Mouse (Mus musculus) intestine, embryonic 15.5 days (tissue): ENCODE data around the gene Hpse2. TPM values are rescaled to one million over a fixed set of nuclear protein-coding genes. Genes with fewer than 3 reads are reported as not detected.

Experiments used
- ATAC-seq: fragments of 200-750 bp; cut with Nextera tagmentation; 2 replicates; pipeline ENCODE4 v1.8.0; 2017; ENCODE audit warnings: moderate TSS enrichment, moderate library complexity
- H3K27ac ChIP-seq: fragments of 300-500 bp; sonication (generic); 2 replicates; pipeline ENCODE4 v1.5.1; 2015; ENCODE audit warnings: mild to moderate bottlenecking, inconsistent platforms
- H3K27me3 ChIP-seq: fragments of 300-500 bp; sonication (generic); replicated peaks from 2 replicates; pipeline ENCODE4 v1.6.1; 2015; ENCODE audit warnings: inconsistent platforms
- H3K36me3 ChIP-seq: fragments of 300-500 bp; sonication (generic); 2 replicates; pipeline ENCODE4 v1.6.1; 2015; ENCODE audit warnings: inconsistent platforms
- H3K4me1 ChIP-seq: fragments of 300-500 bp; sonication (generic); replicated peaks from 2 replicates; pipeline ENCODE4 v1.6.1; 2015; ENCODE audit warnings: inconsistent platforms
- H3K4me2 ChIP-seq: fragments of 300-500 bp; sonication (generic); replicated peaks from 2 replicates; pipeline ENCODE4 v1.6.1; 2015; ENCODE audit warnings: mild to moderate bottlenecking, inconsistent platforms
- H3K4me3 ChIP-seq: fragments of 300-500 bp; sonication (generic); replicated peaks from 2 replicates; pipeline ENCODE4 v1.5.1; 2015; ENCODE audit warnings: inconsistent platforms
- H3K9ac ChIP-seq: fragments of 300-500 bp; sonication (generic); 2 replicates; pipeline ENCODE4 v1.6.1; 2015; ENCODE audit warnings: inconsistent platforms
- H3K9me3 ChIP-seq: fragments of 300-500 bp; sonication (generic); 2 replicates; pipeline ENCODE4 v1.6.1; 2016; ENCODE audit warnings: inconsistent platforms
- WGBS: fragments of 180-500 bp; shearing (Covaris S2); methylation state at CpG from one replicate; pipeline ENCODE4 v1.1.7; 2015; 5-methylcytosine and 5-hydroxymethylcytosine counted together
- polyA plus RNA-seq: library from polyadenylated mRNA; unstranded; fragments of >200 nt; fragmentation: Nextera tagmentation; extraction: Ambion mirVana; gene quantifications from 2 replicates; pipeline ENCODE4 v1.2.1, GENCODE M21; 2015

Gene Hpse2
- polyA plus RNA-seq, 1 experiment from 2014 or later = 17.5 TPM

DNA sequence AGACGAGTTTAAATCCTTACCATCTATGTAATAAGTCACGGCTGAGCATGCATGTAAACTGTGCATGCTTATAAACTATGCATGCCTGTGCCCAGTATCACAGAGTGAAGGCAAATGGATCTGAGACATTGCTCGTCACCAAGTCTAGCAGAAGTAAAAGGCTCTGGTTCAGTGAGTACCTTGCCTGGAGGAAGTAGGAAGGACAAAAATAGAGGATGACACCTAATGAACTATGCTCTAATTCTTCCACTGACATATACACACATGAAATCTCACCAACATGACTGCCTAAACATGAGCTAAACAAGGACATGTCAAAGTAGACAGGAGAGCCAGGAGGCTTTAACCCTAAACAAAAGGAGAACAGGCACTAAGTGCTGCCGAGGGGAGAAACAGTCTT lies 391.7 kb downstream of the Hpse2 start:
- Histone ChIP-seq H3K27ac (no peak overlapping the region), H3K9ac (no peak overlapping the region), H3K4me3 (no peak overlapping the region), H3K4me2 (no peak overlapping the region), H3K9me3 (no peaks in the 10 kb centered on the region), H3K36me3 (no peaks in the 10 kb centered on the region), H3K4me1 (no peaks in the 10 kb centered on the region), H3K27me3 (no peaks in the 10 kb centered on the region)
- no peak for ATAC-seq
- WGBS = 80% methylated on average over 4 of the region's 4 CpGs

DNA sequence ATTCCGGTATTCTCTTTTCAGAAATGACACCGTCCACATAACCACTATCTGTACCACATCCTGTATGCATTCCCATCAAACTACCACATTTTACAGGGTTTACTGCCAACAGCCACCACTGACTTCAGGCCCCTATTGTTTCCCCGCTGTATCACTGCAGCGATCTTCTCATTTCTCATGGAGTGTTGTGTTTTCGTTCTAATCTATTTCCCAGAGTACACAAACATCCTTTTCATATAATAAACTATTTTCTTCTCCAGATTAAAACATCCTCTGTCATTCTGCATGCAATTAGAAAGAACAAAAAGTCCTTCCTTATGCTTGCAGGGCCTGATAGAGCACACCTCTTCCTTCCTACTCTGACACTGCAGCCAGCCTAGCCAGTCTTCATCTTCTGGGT lies 399.3 kb downstream of the Hpse2 start:
- H3K36me3 ChIP-seq = no peaks in the 10 kb centered on the region
- WGBS = 76% methylated on average over 5 of the region's 5 CpGs
- H3K4me3 ChIP-seq = no peak overlapping the region
- no peak overlapping the region for H3K27ac ChIP-seq
- H3K9ac ChIP-seq = no peak overlapping the region
- ATAC-seq = no peak
- no peak overlapping the region for H3K4me2 ChIP-seq
- no peaks in the 10 kb centered on the region for H3K27me3 ChIP-seq
- H3K9me3 ChIP-seq = no peaks in the 10 kb centered on the region
- H3K4me1 ChIP-seq = no peaks in the 10 kb centered on the region

DNA sequence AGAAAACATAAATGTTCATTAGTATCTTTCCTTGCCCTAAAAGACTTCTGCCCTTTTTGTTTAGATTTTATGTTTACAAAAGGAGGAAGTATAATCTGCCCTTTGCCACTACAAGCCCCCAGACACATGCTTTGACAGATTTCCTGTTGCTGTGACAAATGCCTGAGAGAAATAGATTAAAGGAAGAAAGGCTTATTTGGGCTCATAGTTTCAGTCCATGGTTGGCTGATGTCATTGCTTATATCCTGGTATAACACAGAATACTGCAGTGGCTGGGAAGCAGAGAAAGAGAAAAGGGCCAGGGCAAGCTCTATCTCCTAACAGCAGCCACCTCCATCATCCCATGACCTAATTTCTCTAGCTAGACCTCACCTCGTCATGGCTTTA lies 401.8 kb downstream of the Hpse2 start:
- Histone ChIP-seq H3K9me3 (no peaks in the 10 kb centered on the region), H3K27me3 (no peaks in the 10 kb centered on the region), H3K9ac (no peak overlapping the region), H3K4me3 (no peak overlapping the region), H3K36me3 (no peaks in the 10 kb centered on the region), H3K4me1 (no peaks in the 10 kb centered on the region), H3K4me2 (no peak overlapping the region), H3K27ac (no peak overlapping the region)
- WGBS = 35% methylated on average over 1 of the region's 1 CpGs
- ATAC-seq = no peak

DNA sequence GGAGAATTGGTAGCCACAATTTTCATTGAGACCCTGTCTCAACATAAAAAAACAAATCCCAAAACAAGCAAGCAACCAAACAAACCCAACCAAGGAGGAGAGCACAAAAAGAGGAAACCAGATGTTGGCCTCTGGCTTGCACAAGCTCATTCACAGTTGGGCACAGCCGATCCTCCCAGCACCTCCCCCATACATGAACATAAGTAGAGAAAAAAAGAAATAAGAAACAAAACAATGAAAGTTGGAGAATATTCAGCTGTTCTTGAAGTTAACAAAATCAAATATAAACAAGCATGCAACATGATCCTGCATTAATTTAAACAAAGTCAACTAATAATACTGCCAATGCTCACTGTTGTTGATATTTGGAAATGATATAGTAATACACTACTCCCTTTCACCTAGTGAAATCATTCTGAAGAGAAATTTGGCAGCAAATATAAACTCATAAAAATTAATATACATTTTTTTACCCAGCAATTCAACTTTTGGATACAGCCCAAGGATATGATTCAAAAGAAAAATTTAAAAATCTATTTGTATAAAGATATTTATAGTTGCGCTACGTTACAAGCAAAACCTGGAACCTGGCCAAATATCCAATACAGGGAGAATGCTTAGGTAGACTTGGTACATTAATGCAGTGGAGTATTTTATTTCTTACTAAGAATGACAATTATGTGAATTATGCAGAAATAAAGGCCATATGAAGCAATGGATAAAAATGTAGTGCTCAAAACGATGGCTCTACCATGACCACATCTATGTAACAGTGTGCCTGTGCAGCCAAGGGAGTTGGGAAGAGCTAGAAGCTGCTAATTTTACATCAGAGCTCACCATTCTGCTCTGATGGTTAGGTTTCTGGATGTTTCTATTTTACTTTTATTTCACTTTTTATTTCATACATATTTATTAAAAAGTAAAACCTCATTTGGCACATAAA lies 402.5 kb downstream of the Hpse2 start:
- 47% methylated on average over 4 of the region's 4 CpGs for WGBS
- H3K9me3 ChIP-seq = no peaks in the 10 kb centered on the region
- no peak overlapping the region for H3K9ac ChIP-seq
- H3K4me1 ChIP-seq = no peaks in the 10 kb centered on the region
- H3K36me3 ChIP-seq = no peaks in the 10 kb centered on the region
- no peak overlapping the region for H3K4me3 ChIP-seq
- H3K27ac ChIP-seq = no peak overlapping the region
- peak; percentile 39; the same call in 1 of the 2 replicates for ATAC-seq
- no peaks in the 10 kb centered on the region for H3K27me3 ChIP-seq
- H3K4me2 ChIP-seq = no peak overlapping the region

DNA sequence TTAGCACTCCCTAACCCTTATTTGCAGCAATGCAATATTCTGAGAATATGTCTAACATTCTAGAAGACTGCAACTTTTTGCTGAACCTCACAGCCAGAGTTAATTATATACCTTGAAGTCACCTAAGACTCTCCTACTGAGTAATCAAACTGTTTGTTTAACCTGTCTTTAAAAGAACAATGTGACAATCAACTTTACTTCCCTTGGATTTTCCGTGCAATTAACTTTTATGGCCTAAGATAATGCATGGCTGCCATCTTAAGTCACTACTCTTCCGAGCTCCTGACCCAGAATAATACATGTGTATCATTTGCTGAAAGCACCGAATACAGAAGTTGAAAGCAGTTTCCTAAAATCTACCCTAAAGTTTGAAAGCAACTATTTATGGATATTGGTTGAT lies 407.6 kb downstream of the Hpse2 start:
- H3K4me2 ChIP-seq = no peak overlapping the region
- H3K9ac ChIP-seq = no peak overlapping the region
- H3K9me3 ChIP-seq = no peaks in the 10 kb centered on the region
- ATAC-seq = peak; percentile 47; the same call in 1 of the 2 replicates
- no peak overlapping the region for H3K4me3 ChIP-seq
- WGBS = 54% methylated on average over 3 of the region's 3 CpGs
- H3K36me3 ChIP-seq = no peaks in the 10 kb centered on the region
- no peak overlapping the region for H3K27ac ChIP-seq
- H3K4me1 ChIP-seq = no peaks in the 10 kb centered on the region
- H3K27me3 ChIP-seq = no peaks in the 10 kb centered on the region

DNA sequence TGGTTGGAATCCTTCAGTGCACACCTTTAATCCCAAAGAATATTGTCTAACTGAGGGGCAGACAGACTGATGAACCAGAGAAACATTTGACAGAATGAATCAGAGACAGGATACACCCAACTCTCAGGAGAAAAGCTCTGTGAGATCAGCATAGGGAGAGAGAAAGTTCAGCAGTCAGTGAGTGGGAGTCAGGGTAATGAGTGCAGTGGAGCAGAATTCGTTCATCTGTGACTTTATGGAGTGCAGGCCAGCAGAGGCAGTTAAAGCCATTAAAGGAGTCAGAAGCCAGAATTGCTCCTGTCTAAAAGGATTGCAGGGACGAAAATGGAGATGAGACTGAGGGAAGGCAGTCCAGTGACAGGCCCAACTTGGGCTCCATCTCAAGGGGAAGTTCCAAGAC lies 410.2 kb downstream of the Hpse2 start:
- H3K9ac ChIP-seq = no peak overlapping the region
- H3K27me3 ChIP-seq = no peaks in the 10 kb centered on the region
- no peak overlapping the region for H3K4me2 ChIP-seq
- no peaks in the 10 kb centered on the region for H3K36me3 ChIP-seq
- ATAC-seq = no peak
- H3K4me1 ChIP-seq = no peaks in the 10 kb centered on the region
- 75% methylated on average over 2 of the region's 2 CpGs for WGBS
- no peak overlapping the region for H3K4me3 ChIP-seq
- H3K9me3 ChIP-seq = no peaks in the 10 kb centered on the region
- no peak overlapping the region for H3K27ac ChIP-seq

DNA sequence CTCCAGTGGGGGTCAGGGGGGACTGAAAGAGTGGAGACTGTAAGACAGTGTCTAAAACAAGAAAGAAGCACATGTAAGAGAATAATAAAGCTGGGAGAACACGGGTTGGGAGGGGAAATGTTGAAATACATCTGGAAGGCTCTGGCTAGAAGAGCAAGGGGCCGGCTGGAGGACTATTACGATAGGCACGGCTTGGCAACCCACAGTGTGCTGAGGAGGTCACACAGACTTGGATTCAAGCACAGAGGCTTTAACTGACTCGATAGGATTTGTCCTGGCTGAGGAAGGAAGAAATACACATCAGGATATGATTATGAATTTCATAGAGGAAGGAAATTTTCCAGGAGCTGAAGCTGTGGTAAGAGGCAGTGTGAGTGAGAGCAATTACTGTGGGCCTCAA lies 414.4 kb downstream of the Hpse2 start:
- no peak for ATAC-seq
- H3K36me3 ChIP-seq = no peaks in the 10 kb centered on the region

DNA sequence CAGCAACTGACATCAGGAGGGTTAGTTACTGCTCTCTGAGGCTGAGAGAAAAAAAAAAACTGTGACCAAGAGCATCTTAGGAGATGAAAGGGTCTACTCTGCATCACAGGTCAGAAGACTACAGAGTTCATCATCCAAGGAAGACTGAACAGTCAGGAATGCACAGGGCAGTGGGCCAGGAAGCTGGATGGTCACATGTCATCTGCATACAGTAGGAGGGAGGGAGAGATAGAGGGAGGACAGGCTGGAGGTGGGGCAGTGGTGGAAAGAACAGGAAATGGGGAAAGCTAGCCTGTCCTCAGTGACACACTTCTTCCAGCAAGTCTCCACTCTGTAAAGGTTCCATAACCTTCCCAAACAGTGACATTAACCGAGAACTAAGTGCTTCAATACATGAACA lies 423.0 kb downstream of the Hpse2 start:
- no peak for ATAC-seq
- Histone ChIP-seq H3K27ac (no peak overlapping the region), H3K9me3 (no peaks in the 10 kb centered on the region), H3K27me3 (no peaks in the 10 kb centered on the region), H3K36me3 (no peaks in the 10 kb centered on the region), H3K4me2 (no peak overlapping the region), H3K4me3 (no peak overlapping the region), H3K9ac (no peak overlapping the region), H3K4me1 (no peaks in the 10 kb centered on the region)
- 66% methylated on average over 1 of the region's 1 CpGs for WGBS

More for the DNA sequence above, 414.4 kb downstream of the Hpse2 start:
- Histone ChIP-seq H3K27me3 (no peaks in the 10 kb centered on the region), H3K9me3 (no peaks in the 10 kb centered on the region), H3K27ac (no peak overlapping the region), H3K4me2 (no peak overlapping the region), H3K9ac (no peak overlapping the region), H3K4me1 (no peaks in the 10 kb centered on the region), H3K4me3 (no peak overlapping the region)
- 77% methylated on average over 5 of the region's 5 CpGs for WGBS

DNA sequence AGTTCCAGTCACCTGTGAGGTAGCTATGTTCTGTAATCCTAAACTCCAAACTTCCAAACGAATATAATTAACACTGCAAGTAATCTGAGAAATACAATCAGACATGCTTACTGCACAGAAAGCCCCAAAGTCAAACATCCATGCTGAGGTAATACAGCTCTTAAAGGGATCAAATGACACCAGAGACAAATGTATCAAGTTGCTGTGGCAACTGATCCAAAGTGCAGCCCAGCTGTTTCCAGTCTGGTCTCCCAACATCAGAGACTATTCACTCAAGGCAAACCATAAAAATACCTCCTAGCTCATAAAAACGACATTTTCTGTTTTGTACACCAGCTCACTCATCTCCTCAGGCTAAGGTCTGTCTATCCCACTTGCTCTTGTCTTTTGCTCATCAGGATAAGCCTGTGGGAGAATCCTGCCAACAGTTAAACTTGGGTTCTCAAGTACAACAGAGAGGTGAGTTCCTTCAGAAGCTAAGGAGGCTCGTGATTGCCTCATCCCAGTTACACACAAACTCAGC lies 440.0 kb downstream of the Hpse2 start:
- H3K4me1 ChIP-seq = no peaks in the 10 kb centered on the region; the same call in 1 of the 2 replicates
- H3K36me3 ChIP-seq = no peaks in the 10 kb centered on the region
- no peaks in the 10 kb centered on the region for H3K9me3 ChIP-seq
- no peak overlapping the region for H3K9ac ChIP-seq
- 20% methylated on average over 3 of the region's 3 CpGs for WGBS
- H3K27ac ChIP-seq = no peak overlapping the region
- H3K4me3 ChIP-seq = no peak overlapping the region
- ATAC-seq = no peak
- no peaks in the 10 kb centered on the region for H3K27me3 ChIP-seq
- H3K4me2 ChIP-seq = no peak overlapping the region

DNA sequence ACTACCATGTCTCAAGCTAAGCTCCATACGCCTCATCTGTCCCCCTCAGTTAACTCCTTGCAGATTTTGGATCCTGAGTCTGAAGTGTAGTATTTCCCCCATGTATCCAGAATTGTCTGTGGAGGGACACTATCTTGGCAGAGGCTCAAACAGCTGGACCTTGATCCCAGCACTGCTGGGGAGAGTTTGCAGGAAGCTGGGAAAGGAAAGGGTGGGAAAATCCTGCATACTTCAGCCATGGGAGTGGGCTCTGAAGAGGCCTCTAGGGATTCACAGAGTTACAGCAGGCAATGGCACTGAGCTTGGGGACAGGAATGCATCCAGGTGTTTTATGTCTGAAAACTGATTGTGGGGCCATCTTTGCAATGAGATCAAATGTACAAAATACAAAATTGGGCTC lies 450.6 kb downstream of the Hpse2 start:
- no peaks in the 10 kb centered on the region for H3K4me1 ChIP-seq
- H3K4me2 ChIP-seq = no peak overlapping the region
- 29% methylated on average over 1 of the region's 1 CpGs for WGBS
- H3K36me3 ChIP-seq = no peaks in the 10 kb centered on the region
- H3K27me3 ChIP-seq = no peaks in the 10 kb centered on the region
- no peak overlapping the region for H3K9ac ChIP-seq
- peak overlapping the region; percentile 67 for H3K27ac ChIP-seq
- H3K4me3 ChIP-seq = no peak overlapping the region
- H3K9me3 ChIP-seq = 0 out of 2 replicates have a peak, but pooled peaks cover 3% of the 10 kb centered on the region
- peak; percentile 61 for ATAC-seq

DNA sequence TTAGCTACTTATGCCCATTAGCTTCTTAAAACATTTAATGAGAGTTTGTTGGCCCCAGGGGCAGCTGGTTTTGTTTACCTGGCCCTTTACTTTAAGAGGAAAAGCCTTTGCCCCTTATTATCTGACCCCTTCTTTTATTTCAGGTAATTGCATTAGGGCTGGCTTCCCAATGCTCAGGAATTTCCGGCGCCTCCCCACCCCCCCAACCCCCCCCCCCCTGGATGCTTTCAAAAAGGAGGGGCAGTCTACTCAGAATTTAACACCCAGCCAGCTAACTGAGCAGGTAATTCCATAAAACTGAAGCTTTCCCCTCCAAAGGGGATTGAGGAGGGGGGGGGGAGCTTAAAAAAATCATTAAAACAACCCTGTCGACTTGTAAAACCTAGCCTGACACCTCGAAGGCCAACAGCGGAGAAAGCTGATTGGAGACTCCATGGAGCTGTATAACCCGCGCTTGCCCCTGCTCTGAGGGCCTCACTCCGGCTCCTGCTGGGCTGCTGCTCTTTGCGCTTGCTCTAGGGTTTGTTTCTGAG lies 451.4 kb downstream of the Hpse2 start:
- Histone ChIP-seq H3K4me1 (no peaks in the 10 kb centered on the region), H3K36me3 (no peaks in the 10 kb centered on the region), H3K9ac (no peak overlapping the region), H3K9me3 (no peaks in the 10 kb centered on the region), H3K27me3 (no peaks in the 10 kb centered on the region), H3K27ac (peak overlapping the region; percentile 64), H3K4me2 (no peak overlapping the region), H3K4me3 (no peak overlapping the region)
- ATAC-seq = no peak
- 16% methylated on average over 9 of the region's 9 CpGs for WGBS

DNA sequence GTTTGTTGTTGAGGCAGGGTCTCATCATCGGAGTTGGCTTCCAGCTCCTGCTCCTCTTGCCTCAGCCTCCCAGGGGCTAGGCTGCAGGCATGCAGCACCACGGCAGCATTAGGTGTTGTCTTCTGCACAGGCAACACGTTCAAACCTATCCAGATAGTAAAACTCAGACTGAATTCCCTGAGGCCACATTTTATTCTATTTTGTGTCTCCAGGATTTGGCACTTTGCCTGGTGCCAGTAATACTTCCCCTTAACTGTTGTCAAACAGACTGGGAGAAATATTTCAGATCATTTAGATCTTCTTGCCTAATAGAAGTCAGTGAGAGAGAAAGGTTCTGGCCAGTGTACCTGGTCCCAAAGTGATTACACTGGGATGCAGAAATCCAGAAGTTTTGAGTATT lies 458.5 kb downstream of the Hpse2 start:
- WGBS = 50% methylated on average over 3 of the region's 3 CpGs
- Histone ChIP-seq H3K27me3 (no peaks in the 10 kb centered on the region), H3K4me1 (no peaks in the 10 kb centered on the region), H3K9me3 (no peaks in the 10 kb centered on the region), H3K27ac (no peak overlapping the region), H3K36me3 (no peaks in the 10 kb centered on the region), H3K4me2 (no peak overlapping the region), H3K4me3 (no peak overlapping the region), H3K9ac (no peak overlapping the region)
- ATAC-seq = no peak

DNA sequence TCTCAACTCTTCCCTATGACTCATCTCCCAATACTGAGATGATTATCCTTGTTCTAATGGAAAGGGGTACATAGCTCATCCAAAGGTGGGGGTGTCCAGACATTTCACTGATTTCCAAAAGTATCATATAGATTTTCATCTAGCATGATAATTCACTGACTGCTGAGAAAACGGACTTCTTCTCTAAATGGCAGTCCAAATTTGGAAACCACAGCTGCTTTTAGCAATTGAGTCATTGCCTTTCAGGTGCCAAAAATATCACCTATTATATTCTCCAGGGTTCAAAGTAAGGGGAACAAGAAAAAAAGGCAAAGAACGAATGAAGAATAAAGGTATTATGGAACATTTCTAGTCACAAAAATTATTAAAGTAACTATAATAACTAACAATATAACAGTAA lies 459.9 kb downstream of the Hpse2 start:
- H3K4me2 ChIP-seq = no peak overlapping the region
- H3K9ac ChIP-seq = no peak overlapping the region
- no peak overlapping the region for H3K27ac ChIP-seq
- no peak for ATAC-seq
- no peaks in the 10 kb centered on the region for H3K36me3 ChIP-seq
- H3K27me3 ChIP-seq = no peaks in the 10 kb centered on the region
- no peaks in the 10 kb centered on the region for H3K9me3 ChIP-seq
- 68% methylated on average over 2 of the region's 2 CpGs for WGBS
- H3K4me1 ChIP-seq = no peaks in the 10 kb centered on the region
- no peak overlapping the region for H3K4me3 ChIP-seq
